Mouse (Mus musculus) left cerebral cortex, adult 9 months (tissue): ENCODE measurements around the gene Afg1l.
A peak's percentile ranks its signal among the peaks of the same experiment; 100 is the strongest.

Experiments used
- DNase-seq, 2 experiments: peaks; one replicate each; pipeline ENCODE4 v3.0.0; 2022; ENCODE audit warnings: low spot score in 2 of 2

Afg1l gene

GRCm38 (mm10) chr10:42477550-42478340 is 620 bp downstream of the Afg1l start:
- DNase-seq = no peak

- no peak for DNase-seq
Measured at GRCm38 (mm10) chr10:42476774-42477475, 1.4 kb downstream of the Afg1l start.

- DNase-seq = no peak
Measured at GRCm38 (mm10) chr10:42474946-42475514, 3.3 kb downstream of the Afg1l start.

GRCm38 (mm10) chr10:42464805-42465204 is 13.6 kb downstream of the Afg1l start:
- DNase-seq = no peak

GRCm38 (mm10) chr10:42464224-42464623 is 14.1 kb downstream of the Afg1l start:
- no peak for DNase-seq

GRCm38 (mm10) chr10:42457557-42458191 is 20.7 kb downstream of the Afg1l start:
- DNase-seq = no peak

- DNase-seq = no peak
Measured at GRCm38 (mm10) chr10:42455981-42456380, 22.4 kb downstream of the Afg1l start.

- no peak for DNase-seq
Measured at GRCm38 (mm10) chr10:42454690-42455089, 23.7 kb downstream of the Afg1l start.

- no peak for DNase-seq
Measured at GRCm38 (mm10) chr10:42454266-42454665, 24.1 kb downstream of the Afg1l start.

- no peak for DNase-seq
Measured at GRCm38 (mm10) chr10:42449672-42450071, 28.7 kb downstream of the Afg1l start.

GRCm38 (mm10) chr10:42448371-42448770 is 30.0 kb downstream of the Afg1l start:
- DNase-seq = no peak

GRCm38 (mm10) chr10:42446145-42446544 is 32.2 kb downstream of the Afg1l start:
- peak in 1 of 2 experiments; percentile 6 for DNase-seq

GRCm38 (mm10) chr10:42436842-42437805 is 41.2 kb downstream of the Afg1l start:
- DNase-seq = no peak

- peak in 1 of 2 experiments; percentile 23 for DNase-seq
Measured at GRCm38 (mm10) chr10:42417530-42418174, 60.7 kb downstream of the Afg1l start.

GRCm38 (mm10) chr10:42415821-42416470 is 62.4 kb downstream of the Afg1l start:
- DNase-seq = no peak

- peak in 1 of 2 experiments; percentile 23 for DNase-seq
Measured at GRCm38 (mm10) chr10:42410748-42411537, 67.4 kb downstream of the Afg1l start.

GRCm38 (mm10) chr10:42390436-42390835 is 87.9 kb downstream of the Afg1l start:
- no peak for DNase-seq

- no peak for DNase-seq
Measured at GRCm38 (mm10) chr10:42388181-42388580, 90.2 kb downstream of the Afg1l start.
